In the genomic region with DNA sequence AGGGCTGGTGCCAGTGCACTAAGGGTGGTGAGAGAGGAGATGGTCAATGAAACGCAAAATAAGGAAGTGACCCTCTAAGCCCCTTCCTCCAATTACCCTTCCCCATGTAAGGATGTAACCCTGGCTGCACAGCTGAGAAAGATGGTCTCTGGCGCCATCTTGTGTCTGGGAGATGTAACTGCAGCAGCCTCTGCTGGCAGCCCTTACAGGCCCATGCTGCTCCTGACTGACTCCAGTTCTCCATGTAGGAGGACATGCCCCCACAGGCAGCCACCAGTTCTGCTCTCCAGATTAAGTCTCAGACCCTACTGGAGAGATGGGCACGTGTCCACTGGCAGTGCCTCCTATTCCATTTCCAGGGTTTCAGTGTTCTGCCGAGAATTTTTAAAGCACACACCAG, we compare ENCODE assay signal across 8 mouse cellular contexts. TPM values are rescaled to one million over a fixed set of nuclear protein-coding genes. Genes with fewer than 3 reads are reported as not detected.
DNase-seq lines count a peak whose midpoint lies in the region; ATAC-seq and TF ChIP-seq lines count a peak whose summit lies in the region.

No protein-coding gene starts in this region.

- no peaks in the 10 kb centered on the region for H3K4me1 ChIP-seq in intestine, embryonic 16.5 days (ENCODE audit: control insufficient read depth, insufficient read depth, low read length)
- no peaks in the 10 kb centered on the region for H3K4me1 ChIP-seq in midbrain, embryonic 12.5 days
- H3K4me1 ChIP-seq in small intestine, adult 2 months (ENCODE audit: control insufficient read depth, insufficient read depth, insufficient read length, low read length), result no peaks in the 10 kb centered on the region

- H3K36me3 ChIP-seq in intestine, embryonic 16.5 days (ENCODE audit: control insufficient read depth, insufficient read depth, low read length), result peaks cover 26% of the 10 kb centered on the region
- H3K36me3 ChIP-seq in midbrain, embryonic 12.5 days, result peaks cover 93% of the 10 kb centered on the region
- H3K36me3 ChIP-seq in small intestine, adult 2 months (ENCODE audit: control insufficient read depth, insufficient read depth, low read length), result peaks cover 77% of the 10 kb centered on the region

- ATAC-seq in intestine, embryonic 16.5 days, result peak; percentile 71
- peak; percentile 56; the same call in 1 of the 2 replicates for ATAC-seq in midbrain, embryonic 12.5 days (ENCODE audit: low FRiP score, low read depth)

- H3K9me3 ChIP-seq in intestine, embryonic 16.5 days (ENCODE audit: control insufficient read depth, low read length), result no peaks in the 10 kb centered on the region
- no peaks in the 10 kb centered on the region for H3K9me3 ChIP-seq in midbrain, embryonic 12.5 days

- 21% methylated on average over 4 of the region's 4 CpGs for whole genome bisulfite sequencing in intestine, embryonic 16.5 days
- 34% methylated on average over 4 of the region's 4 CpGs for WGBS in midbrain, embryonic 12.5 days
- WGBS in small intestine, adult 2 months, result 24% methylated on average over 4 of the region's 4 CpGs

- no peak overlapping the region for H3K4me2 ChIP-seq in intestine, embryonic 16.5 days (ENCODE audit: low read depth, low read length)
- no peak overlapping the region for H3K4me2 ChIP-seq in midbrain, embryonic 12.5 days (replicated peaks)

- H3K4me3 ChIP-seq in intestine, embryonic 16.5 days (ENCODE audit: low read length), result no peak overlapping the region
- no peak overlapping the region for H3K4me3 ChIP-seq in midbrain, embryonic 12.5 days
- no peak overlapping the region for H3K4me3 ChIP-seq in small intestine, adult 2 months (ENCODE audit: low read depth, low read length)

- intact Hi-C loops in left cerebral cortex, postnatal 4 days (cut with DNase I), result no loop called here

- TF ChIP-seq POLR2A in small intestine, adult 2 months (IDR thresholded peaks at IDR 0.05; ENCODE audit: low read depth, low read length), result no peak

- peak; percentile 87; the same call in 1 of the 2 replicates for TF ChIP-seq CTCF in small intestine, adult 2 months (IDR thresholded peaks at IDR 0.05; ENCODE audit: extremely low read depth, insufficient read length, insufficient replicate concordance, low read depth, low read length)

- no peak overlapping the region for H3K27ac ChIP-seq in intestine, embryonic 16.5 days (ENCODE audit: low read length)
- H3K27ac ChIP-seq in midbrain, embryonic 12.5 days (replicated peaks), result no peak overlapping the region
- H3K27ac ChIP-seq in small intestine, adult 2 months (ENCODE audit: insufficient read depth, low read depth, low read length), result no peak overlapping the region

- no peaks in the 10 kb centered on the region for H3K27me3 ChIP-seq in intestine, embryonic 16.5 days (replicated peaks; ENCODE audit: control insufficient read depth, insufficient read depth, low read length)
- no peaks in the 10 kb centered on the region for H3K27me3 ChIP-seq in midbrain, embryonic 12.5 days
- no peaks in the 10 kb centered on the region for H3K27me3 ChIP-seq in small intestine, adult 2 months (ENCODE audit: control insufficient read depth, insufficient read depth, low read length)

- H3K9ac ChIP-seq in intestine, embryonic 16.5 days (ENCODE audit: low read depth, low read length), result no peak overlapping the region
- H3K9ac ChIP-seq in midbrain, embryonic 12.5 days (replicated peaks), result no peak overlapping the region

- DNase-seq in urinary bladder, adult 18-20 months (ENCODE audit: low spot score in 2 of 2), result peak; percentile 37 to 44
- no peak for DNase-seq in urinary bladder, postnatal 10 days (ENCODE audit: low spot score)
- DNase-seq in embryo, embryonic 11 days, result peak; percentile 74
- peak; percentile 41 for DNase-seq in gastrocnemius, postnatal 25 days
- DNase-seq in left cerebral cortex, postnatal 4 days, result peak; percentile 67

RNA-seq across cellular contexts. Expression of gene Mcmbp, which starts 34.6 kb away (rescaled TPM):
- total RNA-seq in gastrocnemius, postnatal 25 days (2021), result 10 to 100 TPM; 13.3 to 13.7 TPM
- polyA plus RNA-seq in intestine, embryonic 16.5 days (2015; fragmentation: Nextera tagmentation; extraction: Ambion mirVana), result 35.3 and 40.2 TPM in 2 replicates
- 10 to 100 TPM; 45.6 to 51.3 TPM for total RNA-seq in left cerebral cortex, postnatal 4 days (2021)
- polyA plus RNA-seq in midbrain, embryonic 12.5 days (2016; fragmentation: Nextera tagmentation; extraction: Ambion mirVana), result 74.8 and 78.8 TPM in 2 replicates
- polyA plus RNA-seq in small intestine, adult 2 months (2012; rRNA removed), result 15.4 and 36.0 TPM in 2 replicates

RNA-seq across cellular contexts. Expression of gene Sec23ip, which starts 39.0 kb away (rescaled TPM):
- 10 to 100 TPM; 19.0 to 22.4 TPM for total RNA-seq in gastrocnemius, postnatal 25 days (2021)
- 28.9 and 29.7 TPM in 2 replicates for polyA plus RNA-seq in intestine, embryonic 16.5 days (2015; fragmentation: Nextera tagmentation; extraction: Ambion mirVana)
- 10 to 100 TPM; 34.7 to 35.3 TPM for total RNA-seq in left cerebral cortex, postnatal 4 days (2021)
- polyA plus RNA-seq in midbrain, embryonic 12.5 days (2016; fragmentation: Nextera tagmentation; extraction: Ambion mirVana), result 42.6 and 42.8 TPM in 2 replicates
- 7.8 and 19.1 TPM in 2 replicates for polyA plus RNA-seq in small intestine, adult 2 months (2012; rRNA removed)
